ENCODE assay signal across 9 mouse cellular contexts in genomic region chr8:124314803-124315202, GRCm38 (mm10).
DNase-seq lines count a peak whose midpoint lies in the region; ATAC-seq and TF ChIP-seq lines count a peak whose summit lies in the region.
"Had no signal": no experiment of that assay in that cellular context is flagged by ENCODE, and none has a peak within 500 bp of the region (broad histone marks: within the 10 kb centered on the region; RNA-seq: fewer than 3 reads in every experiment).

No protein-coding gene starts in this region.

- peak; percentile 23; the same call in 1 of the 2 replicates for ATAC-seq in forebrain, embryonic 15.5 days (replicated peaks)
- peak; percentile 9; the same call in 1 of the 2 replicates for ATAC-seq in lung, postnatal 0 days
- peak; percentile 58 for ATAC-seq in stomach, postnatal 0 days (ENCODE audit: low FRiP score, low TSS enrichment)

- no peaks in the 10 kb centered on the region for H3K36me3 ChIP-seq in forebrain, embryonic 15.5 days
- no peaks in the 10 kb centered on the region for H3K36me3 ChIP-seq in lung, postnatal 0 days (ENCODE audit: insufficient read depth, low read length)
- H3K36me3 ChIP-seq in stomach, postnatal 0 days (ENCODE audit: control insufficient read depth, insufficient read depth, low read length), result 0 out of 2 replicates have a peak, but pooled peaks cover 3% of the 10 kb centered on the region

- H3K4me2 ChIP-seq in forebrain, embryonic 15.5 days (replicated peaks), result no peak overlapping the region
- H3K4me2 ChIP-seq in lung, postnatal 0 days (replicated peaks; ENCODE audit: low read depth, low read length), result no peak overlapping the region
- no peak overlapping the region for H3K4me2 ChIP-seq in stomach, postnatal 0 days (replicated peaks; ENCODE audit: low read depth)
- H3K4me2 ChIP-seq: limb, embryonic 15.5 days had no signal

- no peak overlapping the region for H3K9ac ChIP-seq in forebrain, embryonic 15.5 days (replicated peaks)
- no peak overlapping the region for H3K9ac ChIP-seq in lung, postnatal 0 days (replicated peaks; ENCODE audit: low read depth)
- 0 out of 2 replicates have a peak overlapping the region, but pooled peaks have one; percentile 27 for H3K9ac ChIP-seq in stomach, postnatal 0 days (ENCODE audit: low read length)
- H3K9ac ChIP-seq: limb, embryonic 15.5 days had no signal

- intact Hi-C loops in heart, postnatal 25 days (cut with DNase I), result no loop called here

- 9% methylated on average over 10 of the region's 10 CpGs for WGBS in forebrain, embryonic 15.5 days
- WGBS in lung, postnatal 0 days, result 41% methylated on average over 10 of the region's 10 CpGs
- WGBS in stomach, postnatal 0 days, result 31% methylated on average over 10 of the region's 10 CpGs

- no peaks in the 10 kb centered on the region for H3K9me3 ChIP-seq in forebrain, embryonic 15.5 days
- no peaks in the 10 kb centered on the region for H3K9me3 ChIP-seq in lung, postnatal 0 days (ENCODE audit: low read length)
- H3K9me3 ChIP-seq in stomach, postnatal 0 days (ENCODE audit: control insufficient read depth, low read length), result no peaks in the 10 kb centered on the region
- H3K9me3 ChIP-seq: limb, embryonic 15.5 days had no signal

- H3K27me3 ChIP-seq in forebrain, embryonic 15.5 days, result no peaks in the 10 kb centered on the region
- H3K27me3 ChIP-seq in lung, postnatal 0 days (replicated peaks; ENCODE audit: insufficient read depth, low read length), result no peaks in the 10 kb centered on the region
- no peaks in the 10 kb centered on the region for H3K27me3 ChIP-seq in stomach, postnatal 0 days (ENCODE audit: control insufficient read depth, insufficient read depth, low read length)
- H3K27me3 ChIP-seq: limb, embryonic 15.5 days had no signal

- H3K4me3 ChIP-seq in forebrain, embryonic 15.5 days, result no peak overlapping the region
- no peak overlapping the region for H3K4me3 ChIP-seq in lung, postnatal 0 days (ENCODE audit: low read depth, low read length)
- no peak overlapping the region for H3K4me3 ChIP-seq in stomach, postnatal 0 days (ENCODE audit: low read depth, low read length)
- H3K4me3 ChIP-seq: limb, embryonic 15.5 days had no signal

- TF ChIP-seq CTCF in lung, postnatal 0 days (IDR thresholded peaks at IDR 0.05), result peak; percentile 71
- TF ChIP-seq CTCF in stomach, postnatal 0 days (IDR thresholded peaks at IDR 0.05; ENCODE audit: low read depth), result peak; percentile 73

- peak overlapping the region; percentile 7 for H3K27ac ChIP-seq in forebrain, embryonic 15.5 days (replicated peaks)
- H3K27ac ChIP-seq in lung, postnatal 0 days (ENCODE audit: low read length), result no peak overlapping the region
- H3K27ac ChIP-seq in stomach, postnatal 0 days (replicated peaks), result peak overlapping the region; percentile 63
- H3K27ac ChIP-seq: limb, embryonic 15.5 days had no signal

- peaks cover 45% of the 10 kb centered on the region for H3K4me1 ChIP-seq in forebrain, embryonic 15.5 days
- no peaks in the 10 kb centered on the region for H3K4me1 ChIP-seq in lung, postnatal 0 days (ENCODE audit: insufficient read depth, low read depth, low read length)
- H3K4me1 ChIP-seq in stomach, postnatal 0 days (replicated peaks; ENCODE audit: control insufficient read depth, insufficient read depth), result no peaks in the 10 kb centered on the region; the same call in 1 of the 2 replicates

- peak; percentile 53 for DNase-seq in heart, postnatal 4 days
- no peak for DNase-seq in heart, postnatal 25 days (ENCODE audit: low spot score)
- peak; percentile 25 for DNase-seq in NIH3T3 (ENCODE audit: low read depth)
- peak; percentile 50 for DNase-seq in lung, postnatal 0 days (ENCODE audit: low spot score)
- DNase-seq in stomach, postnatal 0 days (ENCODE audit: low spot score), result peak; percentile 74
- DNase-seq in adrenal gland, postnatal 25 days, result no peak
- DNase-seq in ovary, postnatal 36 days (ENCODE audit: low spot score), result no peak

- TF ChIP-seq EP300 in lung, postnatal 0 days (IDR thresholded peaks at IDR 0.05), result no peak
- TF ChIP-seq EP300 in stomach, postnatal 0 days (optimal IDR thresholded peaks at IDR 0.05), result no peak

Comparison
In these comparisons a context has a peak if more than half of its experiments do, and no peak if none do; other contexts are left out.
1. DNase-seq: peak in heart, postnatal 4 days (single experiment), NIH3T3 (single experiment), lung, postnatal 0 days (single experiment) and stomach, postnatal 0 days (single experiment); none in heart, postnatal 25 days (single experiment), adrenal gland, postnatal 25 days (single experiment) and ovary, postnatal 36 days (single experiment).
2. Peak in every context shown above with its lines, with median percentiles within 50 percentile points of each other: ATAC-seq.